Mouse (Mus musculus) hindbrain, embryonic 16.5 days (tissue): ENCODE results near the gene Pon1. TPM values are rescaled to one million over a fixed set of nuclear protein-coding genes. Genes with fewer than 3 reads are reported as not detected.
A peak's percentile ranks its signal among the peaks of the same experiment; 100 is the strongest.

Experiments used
- ATAC-seq: fragments of 200-750 bp; cut with Nextera tagmentation; 2 replicates; pipeline ENCODE4 v1.8.0; 2017; ENCODE audit warnings: moderate TSS enrichment, moderate library complexity
- H3K27ac ChIP-seq: fragments of 300-500 bp; sonication (generic); 2 replicates; pipeline ENCODE4 v1.5.1; 2014; ENCODE audit warnings: low read depth, mild to moderate bottlenecking, control low read depth, low read length, moderate library complexity
- H3K27me3 ChIP-seq: fragments of 300-500 bp; sonication (generic); replicated peaks from 2 replicates; pipeline ENCODE4 v1.6.1; 2014; ENCODE audit warnings: low read length; ENCODE audit not compliant: control insufficient read depth, insufficient read depth
- H3K36me3 ChIP-seq: fragments of 300-500 bp; sonication (generic); 2 replicates; pipeline ENCODE4 v1.6.1; 2014; ENCODE audit warnings: mild to moderate bottlenecking, low read length, moderate library complexity, mixed read lengths; ENCODE audit not compliant: control insufficient read depth, insufficient read depth
- H3K4me1 ChIP-seq: fragments of 300-500 bp; sonication (generic); 2 replicates; pipeline ENCODE4 v1.6.1; 2014; ENCODE audit warnings: low read depth, low read length; ENCODE audit not compliant: control insufficient read depth, insufficient read depth
- H3K4me2 ChIP-seq: fragments of 300-500 bp; sonication (generic); 2 replicates; pipeline ENCODE4 v1.6.1; 2014; ENCODE audit warnings: mild to moderate bottlenecking, low read length, control low read depth, moderate library complexity
- H3K4me3 ChIP-seq: fragments of 300-500 bp; sonication (generic); 2 replicates; pipeline ENCODE4 v1.5.1; 2014; ENCODE audit warnings: mild to moderate bottlenecking, low read length, control low read depth, moderate library complexity
- H3K9ac ChIP-seq: fragments of 300-500 bp; sonication (generic); 2 replicates; pipeline ENCODE4 v1.6.1; 2014; ENCODE audit warnings: low read depth, mild to moderate bottlenecking, control low read depth, low read length, moderate library complexity
- H3K9me3 ChIP-seq: fragments of 300-500 bp; sonication (generic); 2 replicates; pipeline ENCODE4 v1.6.1; 2014; ENCODE audit warnings: mild to moderate bottlenecking, low read length, moderate library complexity; ENCODE audit not compliant: control insufficient read depth
- WGBS: fragments of 180-500 bp; shearing (Covaris S2); extraction: QIAGEN DNeasy Blood & Tissue Kit; methylation state at CpG from one replicate; pipeline ENCODE4 v1.1.7; 2014; 5-methylcytosine and 5-hydroxymethylcytosine counted together
- polyA plus RNA-seq: library from polyadenylated mRNA; unstranded; fragments of >200 nt; fragmentation: Nextera tagmentation; extraction: Ambion mirVana; gene quantifications from 2 replicates; pipeline ENCODE4 v1.2.1, GENCODE M21; 2015

The Pon1 gene
- polyA plus RNA-seq, 1 experiment from 2014 or later, result 0.53 TPM

DNA sequence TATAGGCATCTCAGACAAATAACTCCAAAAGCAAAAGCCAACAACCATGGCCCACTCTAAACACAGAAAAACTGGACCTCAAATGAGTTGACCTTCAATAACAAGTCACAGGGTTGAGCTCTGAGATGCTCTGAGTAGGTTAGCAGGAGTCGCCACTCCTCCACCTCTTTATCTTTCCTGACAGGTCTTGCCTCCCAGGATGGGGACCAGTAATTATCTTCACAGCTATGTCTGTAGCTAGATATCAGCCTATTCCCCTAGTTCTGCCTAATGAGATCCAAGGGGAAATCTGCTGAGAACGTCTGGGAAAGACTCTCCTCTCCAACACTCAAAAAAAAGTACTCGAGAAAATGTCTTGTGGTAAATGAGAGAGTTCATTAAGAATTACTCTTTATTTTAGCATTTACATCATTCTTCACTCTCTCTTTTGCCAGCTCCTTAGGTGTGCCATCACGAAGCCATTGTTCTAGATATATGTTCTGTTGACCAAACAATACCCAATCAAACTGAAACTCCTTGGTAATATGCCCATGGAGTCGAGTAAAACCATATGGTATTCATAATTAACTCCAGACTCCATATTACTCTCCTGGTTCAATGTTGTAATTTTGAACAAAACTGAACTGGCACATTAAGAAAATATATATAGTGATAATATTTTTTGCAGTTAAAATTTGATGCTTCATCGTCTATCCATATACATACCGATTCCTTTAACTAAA lies 7.4 kb downstream of the Pon1 start:
- Histone ChIP-seq H3K4me2 (no peak overlapping the region), H3K36me3 (no peaks in the 10 kb centered on the region), H3K9me3 (no peaks in the 10 kb centered on the region), H3K27ac (no peak overlapping the region), H3K27me3 (no peaks in the 10 kb centered on the region), H3K4me3 (no peak overlapping the region), H3K9ac (no peak overlapping the region), H3K4me1 (no peaks in the 10 kb centered on the region)
- 76% methylated on average over 7 of the region's 7 CpGs for WGBS
- ATAC-seq, result no peak

DNA sequence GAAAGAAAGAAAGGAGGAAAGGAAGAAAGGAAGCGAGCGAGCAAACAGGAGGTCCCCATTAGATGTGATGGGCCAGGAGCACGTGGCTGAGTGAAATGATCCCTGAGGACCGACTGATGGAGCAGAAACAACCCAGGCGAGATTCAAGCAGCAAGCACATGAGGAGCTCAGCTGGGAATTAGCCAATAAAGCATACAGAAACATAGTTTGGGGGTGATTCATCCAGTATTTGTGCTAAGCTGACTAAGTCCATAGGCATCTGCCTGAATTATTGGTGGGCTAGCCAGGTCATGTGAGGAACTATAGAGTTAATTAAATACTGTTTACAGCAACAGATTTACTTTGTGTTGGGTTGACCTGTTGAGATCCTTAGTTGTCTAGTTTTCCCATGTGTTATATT lies 13.1 kb downstream of the Pon1 start:
- 78% methylated on average over 5 of the region's 5 CpGs for WGBS
- Histone ChIP-seq H3K9ac (no peak overlapping the region), H3K9me3 (no peaks in the 10 kb centered on the region), H3K4me2 (no peak overlapping the region), H3K27ac (no peak overlapping the region), H3K4me1 (peaks cover 3% of the 10 kb centered on the region), H3K27me3 (no peaks in the 10 kb centered on the region), H3K36me3 (no peaks in the 10 kb centered on the region), H3K4me3 (no peak overlapping the region)
- ATAC-seq, result no peak

DNA sequence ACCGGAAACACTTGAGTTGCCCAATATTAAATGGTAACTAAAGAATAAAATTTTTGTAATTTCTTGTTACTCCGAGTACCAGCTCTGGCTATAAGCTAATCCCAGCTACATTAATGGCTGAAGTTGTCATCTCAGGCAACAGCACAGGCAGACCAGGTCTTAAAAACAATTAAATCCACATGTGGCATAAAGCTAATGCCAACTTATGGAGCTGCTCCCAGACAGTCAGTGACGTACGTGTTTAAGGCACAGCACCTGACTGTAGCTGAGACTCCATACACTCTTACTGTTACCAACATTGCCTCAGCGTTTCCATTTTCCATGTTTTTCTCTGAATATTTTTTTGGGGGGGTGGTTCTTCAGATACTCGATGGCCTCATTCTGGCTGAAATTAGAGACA lies 14.6 kb downstream of the Pon1 start:
- Histone ChIP-seq H3K36me3 (no peaks in the 10 kb centered on the region), H3K9ac (no peak overlapping the region), H3K27ac (no peak overlapping the region), H3K4me3 (no peak overlapping the region), H3K27me3 (no peaks in the 10 kb centered on the region), H3K4me2 (no peak overlapping the region), H3K9me3 (no peaks in the 10 kb centered on the region), H3K4me1 (peaks cover 3% of the 10 kb centered on the region)
- WGBS, result 84% methylated on average over 6 of the region's 6 CpGs
- no peak for ATAC-seq

DNA sequence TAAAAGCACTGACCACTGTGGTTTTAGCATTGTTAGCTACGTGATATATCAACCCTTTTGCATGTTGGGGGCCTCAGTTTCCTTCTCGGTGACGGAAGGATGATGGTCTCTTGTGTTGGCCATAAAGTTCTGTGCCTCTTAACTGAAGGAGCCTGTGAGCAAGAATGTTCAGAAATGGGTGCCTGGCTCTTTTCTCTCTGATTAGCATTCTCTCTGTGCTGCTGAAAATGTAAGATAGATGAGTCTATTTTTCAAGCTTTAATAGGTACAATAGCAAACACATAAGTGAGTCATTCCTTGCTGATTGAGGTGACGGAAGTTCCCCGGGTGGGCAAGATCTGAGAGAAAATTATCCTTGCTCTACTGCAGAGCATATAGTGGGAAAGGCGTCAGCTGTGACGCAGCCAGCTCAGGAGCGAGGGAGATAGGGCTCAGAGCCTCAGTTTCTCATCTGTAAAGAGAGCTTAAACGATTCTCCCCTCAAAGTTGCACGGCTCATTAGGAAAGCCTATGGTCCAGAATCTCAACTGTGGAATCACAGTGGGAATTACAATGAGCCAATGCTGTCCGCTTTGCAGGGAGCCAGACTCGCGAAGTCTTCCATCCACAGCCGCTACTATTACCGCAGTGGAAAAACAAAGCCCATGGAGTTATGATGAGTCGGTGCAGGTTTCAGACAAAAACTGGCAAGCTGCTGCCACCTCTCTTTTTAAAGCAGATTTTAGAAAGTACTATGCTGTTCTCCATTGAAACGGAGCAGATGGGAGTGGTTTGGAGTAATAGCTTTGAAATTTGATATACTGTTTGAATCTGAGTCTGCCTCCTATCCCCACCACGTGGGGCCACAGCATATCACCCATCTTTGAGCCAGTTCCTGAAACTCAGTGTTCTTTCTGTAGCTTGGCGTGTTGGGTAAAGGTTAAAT lies 15.5 kb downstream of the Pon1 start:
- Histone ChIP-seq H3K27ac (peak overlapping the region; percentile 48; the same call in 1 of the 2 replicates), H3K9ac (peak overlapping the region; percentile 46), H3K36me3 (no peaks in the 10 kb centered on the region), H3K4me1 (peaks cover 3% of the 10 kb centered on the region), H3K4me2 (peak overlapping the region; percentile 72), H3K9me3 (no peaks in the 10 kb centered on the region), H3K27me3 (no peaks in the 10 kb centered on the region), H3K4me3 (peak overlapping the region; percentile 36)
- WGBS, result 22% methylated on average over 19 of the region's 19 CpGs
- ATAC-seq, result peak; percentile 90

DNA sequence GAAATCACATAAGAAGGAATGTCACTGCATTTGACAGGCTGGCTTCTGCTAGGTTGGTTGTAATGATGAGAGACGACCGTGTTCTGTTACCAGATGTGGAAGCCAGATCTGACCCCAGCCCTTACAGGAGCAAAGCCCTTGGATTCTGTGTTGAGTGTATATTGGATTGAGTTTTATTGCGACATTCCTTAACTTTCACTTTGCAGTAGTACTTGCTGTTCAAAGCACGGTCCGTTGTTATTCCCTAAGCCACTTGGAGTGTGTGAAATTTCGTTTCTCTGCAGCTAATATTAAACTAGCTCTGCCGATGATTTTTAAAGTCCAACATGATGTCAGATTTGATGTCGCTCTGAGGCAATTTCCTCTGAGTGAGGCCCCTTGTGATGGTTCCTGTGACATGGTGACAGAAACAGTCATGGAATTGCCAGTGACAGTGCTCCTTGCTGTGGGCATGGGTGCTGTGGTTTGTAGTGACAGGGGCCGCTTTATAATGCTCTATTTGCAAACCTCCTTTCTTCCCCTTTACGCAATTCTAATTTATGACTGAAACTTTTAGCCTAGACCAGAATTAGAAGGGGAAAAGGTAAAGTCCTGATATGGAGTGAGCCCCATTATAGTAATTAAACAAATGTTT lies 19.4 kb downstream of the Pon1 start:
- no peaks in the 10 kb centered on the region for H3K9me3 ChIP-seq
- no peak overlapping the region for H3K4me2 ChIP-seq
- ATAC-seq, result no peak
- H3K27ac ChIP-seq, result no peak overlapping the region
- WGBS, result 86% methylated on average over 10 of the region's 10 CpGs
- no peak overlapping the region for H3K9ac ChIP-seq
- H3K27me3 ChIP-seq, result no peaks in the 10 kb centered on the region
- H3K4me1 ChIP-seq, result peaks cover 3% of the 10 kb centered on the region
- H3K4me3 ChIP-seq, result no peak overlapping the region
- no peaks in the 10 kb centered on the region for H3K36me3 ChIP-seq

DNA sequence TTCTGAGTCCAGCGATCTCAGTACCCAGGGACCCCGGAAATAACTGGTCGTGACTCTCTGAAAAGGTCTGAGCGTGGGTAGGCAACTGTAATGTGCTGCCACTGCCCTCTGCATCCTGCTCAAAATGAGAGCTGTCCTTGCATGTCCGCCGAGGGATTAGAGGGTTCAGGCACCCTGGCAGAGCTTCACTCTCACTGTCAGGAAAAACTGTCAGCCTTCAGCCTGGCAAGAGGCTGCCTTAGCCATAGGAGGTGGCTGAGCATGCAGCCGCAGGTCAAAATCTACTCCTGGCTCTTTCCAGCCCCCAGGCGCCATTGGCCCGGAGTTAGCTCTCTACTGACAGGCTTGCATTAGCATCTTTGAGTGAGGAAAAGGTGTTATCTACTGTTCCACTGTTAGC lies 21.2 kb downstream of the Pon1 start:
- Histone ChIP-seq H3K27ac (no peak overlapping the region), H3K36me3 (no peaks in the 10 kb centered on the region), H3K27me3 (no peaks in the 10 kb centered on the region), H3K9me3 (no peaks in the 10 kb centered on the region), H3K4me2 (0 out of 2 replicates have a peak overlapping the region, but pooled peaks have one; percentile 12), H3K9ac (no peak overlapping the region), H3K4me1 (no peaks in the 10 kb centered on the region), H3K4me3 (no peak overlapping the region)
- peak; percentile 38; the same call in 1 of the 2 replicates for ATAC-seq
- whole genome bisulfite sequencing, result 68% methylated on average over 9 of the region's 9 CpGs

DNA sequence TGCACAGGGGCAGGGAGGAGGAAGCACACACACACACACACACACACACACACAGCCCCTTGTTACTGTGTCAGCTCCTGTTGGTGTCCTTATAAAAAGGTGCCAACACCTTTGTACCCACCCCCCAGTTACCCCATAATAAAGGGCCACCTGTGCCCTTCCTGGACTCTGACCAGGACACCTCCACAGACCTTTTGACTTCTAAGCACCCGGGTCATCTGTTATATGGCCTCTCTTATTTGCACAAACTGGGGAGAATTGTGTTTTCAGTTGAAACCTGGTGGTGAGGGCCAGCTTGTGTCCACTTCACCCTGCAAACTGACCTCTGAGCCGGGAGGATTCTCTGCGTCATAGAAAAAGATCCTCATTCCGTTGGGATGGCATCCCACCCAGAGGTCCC lies 22.3 kb downstream of the Pon1 start:
- Histone ChIP-seq H3K4me2 (no peak overlapping the region), H3K4me1 (no peaks in the 10 kb centered on the region), H3K27me3 (no peaks in the 10 kb centered on the region), H3K9me3 (no peaks in the 10 kb centered on the region), H3K4me3 (no peak overlapping the region), H3K36me3 (no peaks in the 10 kb centered on the region), H3K27ac (no peak overlapping the region), H3K9ac (no peak overlapping the region)
- WGBS, result 87% methylated on average over 4 of the region's 4 CpGs
- ATAC-seq, result no peak

DNA sequence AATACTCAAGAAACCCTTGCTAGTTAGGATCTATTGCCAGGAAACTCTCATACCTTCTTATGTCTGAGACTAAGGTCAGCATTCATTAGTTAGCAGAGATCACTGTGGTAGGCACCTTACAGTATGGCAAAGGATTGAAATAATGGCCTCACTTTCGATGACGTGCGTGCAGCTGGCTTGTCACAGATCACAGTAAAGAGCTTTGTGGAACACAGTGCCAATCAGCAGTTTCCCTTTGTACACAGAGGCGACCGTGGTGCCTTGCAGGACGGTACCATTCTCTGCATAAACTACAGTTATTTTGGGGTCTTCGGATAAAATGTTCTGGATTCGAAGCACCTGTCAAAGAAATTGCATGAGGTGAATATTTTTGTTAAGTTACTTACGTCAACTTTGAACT lies 25.6 kb downstream of the Pon1 start:
- ATAC-seq, result no peak
- H3K9me3 ChIP-seq, result no peaks in the 10 kb centered on the region
- no peaks in the 10 kb centered on the region for H3K27me3 ChIP-seq
- H3K27ac ChIP-seq, result no peak overlapping the region
- no peak overlapping the region for H3K4me3 ChIP-seq
- 74% methylated on average over 9 of the region's 9 CpGs for WGBS
- H3K36me3 ChIP-seq, result no peaks in the 10 kb centered on the region
- no peaks in the 10 kb centered on the region for H3K4me1 ChIP-seq
- no peak overlapping the region for H3K9ac ChIP-seq
- H3K4me2 ChIP-seq, result no peak overlapping the region
